Mouse (Mus musculus): ENCODE results near the gene Adsl. TPM values are rescaled to one million over a fixed set of nuclear protein-coding genes. Genes with fewer than 3 reads are reported as not detected.

The Adsl gene
- polyA plus RNA-seq, 1 experiment from 2014 or later: 147 TPM

- H3K36me3 ChIP-seq: no peaks in the 10 kb centered on the region
- no peaks in the 10 kb centered on the region for H3K4me1 ChIP-seq
- H3K27me3 ChIP-seq (replicated peaks): no peaks in the 10 kb centered on the region
- no peak for ATAC-seq (ENCODE audit: insufficient read depth, low FRiP score, low read depth)
- no peak overlapping the region for H3K9ac ChIP-seq
- peak overlapping the region; percentile 57; the same call in 1 of the 2 replicates for H3K27ac ChIP-seq
- WGBS: 65% methylated on average over 1 of the region's 1 CpGs
- no peak overlapping the region for H3K4me2 ChIP-seq
- H3K4me3 ChIP-seq (replicated peaks): no peak overlapping the region
- no peaks in the 10 kb centered on the region for H3K9me3 ChIP-seq
Measured at GRCm38 (mm10) chr15:80988331-80988730, 40.0 kb downstream of the Adsl start.

- Histone ChIP-seq H3K27me3 (replicated peaks) (no peaks in the 10 kb centered on the region), H3K9ac (no peak overlapping the region), H3K4me2 (no peak overlapping the region), H3K27ac (peak overlapping the region; percentile 84), H3K4me3 (replicated peaks) (no peak overlapping the region), H3K36me3 (no peaks in the 10 kb centered on the region), H3K9me3 (no peaks in the 10 kb centered on the region), H3K4me1 (no peaks in the 10 kb centered on the region)
- WGBS: 41% methylated on average over 3 of the region's 3 CpGs
- peak; percentile 91 for ATAC-seq (ENCODE audit: insufficient read depth, low FRiP score, low read depth)
Measured at GRCm38 (mm10) chr15:80989712-80990111, 41.4 kb downstream of the Adsl start.

- Histone ChIP-seq H3K9me3 (no peaks in the 10 kb centered on the region), H3K4me2 (no peak overlapping the region), H3K27ac (no peak overlapping the region), H3K27me3 (replicated peaks) (no peaks in the 10 kb centered on the region), H3K9ac (no peak overlapping the region), H3K4me3 (replicated peaks) (no peak overlapping the region), H3K4me1 (0 out of 2 replicates have a peak, but pooled peaks cover 7% of the 10 kb centered on the region), H3K36me3 (no peaks in the 10 kb centered on the region)
- 73% methylated on average over 5 of the region's 5 CpGs for WGBS
- no peak for ATAC-seq (ENCODE audit: insufficient read depth, low FRiP score, low read depth)
Measured at GRCm38 (mm10) chr15:80994959-80995358, 46.7 kb downstream of the Adsl start.

- Histone ChIP-seq H3K4me1 (peaks cover 12% of the 10 kb centered on the region; the same call in 1 of the 2 replicates), H3K27ac (peak overlapping the region; percentile 51), H3K9me3 (no peaks in the 10 kb centered on the region), H3K27me3 (replicated peaks) (no peaks in the 10 kb centered on the region), H3K4me3 (replicated peaks) (no peak overlapping the region), H3K9ac (no peak overlapping the region), H3K36me3 (no peaks in the 10 kb centered on the region), H3K4me2 (no peak overlapping the region)
- WGBS: 63% methylated on average over 6 of the region's 6 CpGs
- no peak for ATAC-seq (ENCODE audit: insufficient read depth, low FRiP score, low read depth)
Measured at GRCm38 (mm10) chr15:80996090-80996835, 48.0 kb downstream of the Adsl start.

- Histone ChIP-seq H3K36me3 (no peaks in the 10 kb centered on the region), H3K27ac (peak overlapping the region; percentile 51), H3K4me3 (replicated peaks) (no peak overlapping the region), H3K4me1 (peaks cover 12% of the 10 kb centered on the region; the same call in 1 of the 2 replicates), H3K4me2 (no peak overlapping the region), H3K27me3 (replicated peaks) (no peaks in the 10 kb centered on the region), H3K9ac (no peak overlapping the region), H3K9me3 (no peaks in the 10 kb centered on the region)
- ATAC-seq (ENCODE audit: insufficient read depth, low FRiP score, low read depth): no peak
- 22% methylated on average over 1 of the region's 1 CpGs for WGBS
Measured at GRCm38 (mm10) chr15:80997077-80997476, 48.8 kb downstream of the Adsl start.

- Histone ChIP-seq H3K27ac (0 out of 2 replicates have a peak overlapping the region, but pooled peaks have one; percentile 31), H3K4me1 (peaks cover 12% of the 10 kb centered on the region; the same call in 1 of the 2 replicates), H3K4me2 (no peak overlapping the region), H3K36me3 (0 out of 2 replicates have a peak, but pooled peaks cover 3% of the 10 kb centered on the region), H3K4me3 (replicated peaks) (no peak overlapping the region), H3K27me3 (replicated peaks) (no peaks in the 10 kb centered on the region), H3K9me3 (no peaks in the 10 kb centered on the region), H3K9ac (no peak overlapping the region)
- no peak for ATAC-seq (ENCODE audit: insufficient read depth, low FRiP score, low read depth)
- 46% methylated on average over 4 of the region's 4 CpGs for WGBS
Measured at GRCm38 (mm10) chr15:81000419-81001138, 52.3 kb downstream of the Adsl start.

- 78% methylated on average over 10 of the region's 10 CpGs for WGBS
- H3K4me1 ChIP-seq: no peaks in the 10 kb centered on the region
- H3K9ac ChIP-seq: no peak overlapping the region
- no peak for ATAC-seq (ENCODE audit: insufficient read depth, low FRiP score, low read depth)
- H3K27me3 ChIP-seq (replicated peaks): no peaks in the 10 kb centered on the region
- H3K9me3 ChIP-seq: no peaks in the 10 kb centered on the region
- no peak overlapping the region for H3K4me2 ChIP-seq
- no peak overlapping the region for H3K4me3 ChIP-seq (replicated peaks)
- peaks cover 20% of the 10 kb centered on the region for H3K36me3 ChIP-seq
- H3K27ac ChIP-seq: no peak overlapping the region
Measured at GRCm38 (mm10) chr15:81006127-81006735, 57.9 kb downstream of the Adsl start.

GRCm38 (mm10) chr15:81007339-81007738 is 59.0 kb downstream of the Adsl start:
- Histone ChIP-seq H3K36me3 (peaks cover 25% of the 10 kb centered on the region), H3K27me3 (replicated peaks) (no peaks in the 10 kb centered on the region), H3K4me2 (no peak overlapping the region), H3K9ac (no peak overlapping the region), H3K4me1 (no peaks in the 10 kb centered on the region), H3K9me3 (no peaks in the 10 kb centered on the region), H3K27ac (no peak overlapping the region), H3K4me3 (replicated peaks) (no peak overlapping the region)
- WGBS: 96% methylated on average over 9 of the region's 9 CpGs
- no peak for ATAC-seq (ENCODE audit: insufficient read depth, low FRiP score, low read depth)

GRCm38 (mm10) chr15:81007905-81008304 is 59.6 kb downstream of the Adsl start:
- H3K27me3 ChIP-seq (replicated peaks): no peaks in the 10 kb centered on the region
- H3K4me3 ChIP-seq (replicated peaks): no peak overlapping the region
- no peak overlapping the region for H3K9ac ChIP-seq
- peaks cover 31% of the 10 kb centered on the region for H3K36me3 ChIP-seq
- ATAC-seq (ENCODE audit: insufficient read depth, low FRiP score, low read depth): no peak
- no peaks in the 10 kb centered on the region for H3K4me1 ChIP-seq
- WGBS: 88% methylated on average over 8 of the region's 8 CpGs
- no peak overlapping the region for H3K4me2 ChIP-seq
- H3K9me3 ChIP-seq: no peaks in the 10 kb centered on the region
- H3K27ac ChIP-seq: no peak overlapping the region

- Histone ChIP-seq H3K27ac (no peak overlapping the region), H3K4me3 (replicated peaks) (no peak overlapping the region), H3K4me1 (no peaks in the 10 kb centered on the region), H3K36me3 (peaks cover 33% of the 10 kb centered on the region), H3K9ac (no peak overlapping the region), H3K27me3 (replicated peaks) (no peaks in the 10 kb centered on the region), H3K9me3 (no peaks in the 10 kb centered on the region), H3K4me2 (no peak overlapping the region)
- ATAC-seq (ENCODE audit: insufficient read depth, low FRiP score, low read depth): no peak
- 54% methylated on average over 10 of the region's 10 CpGs for WGBS
Measured at GRCm38 (mm10) chr15:81008689-81009123, 60.4 kb downstream of the Adsl start.

GRCm38 (mm10) chr15:81010114-81010513 is 61.8 kb downstream of the Adsl start:
- Histone ChIP-seq H3K36me3 (peaks cover 33% of the 10 kb centered on the region), H3K27ac (no peak overlapping the region), H3K9ac (no peak overlapping the region), H3K27me3 (replicated peaks) (no peaks in the 10 kb centered on the region), H3K4me1 (no peaks in the 10 kb centered on the region), H3K9me3 (no peaks in the 10 kb centered on the region), H3K4me3 (replicated peaks) (no peak overlapping the region), H3K4me2 (no peak overlapping the region)
- WGBS: 72% methylated on average over 7 of the region's 7 CpGs
- no peak for ATAC-seq (ENCODE audit: insufficient read depth, low FRiP score, low read depth)

GRCm38 (mm10) chr15:81011523-81011922 is 63.2 kb downstream of the Adsl start:
- no peaks in the 10 kb centered on the region for H3K9me3 ChIP-seq
- no peak overlapping the region for H3K4me3 ChIP-seq (replicated peaks)
- H3K4me2 ChIP-seq: no peak overlapping the region
- H3K4me1 ChIP-seq: no peaks in the 10 kb centered on the region
- H3K27me3 ChIP-seq (replicated peaks): no peaks in the 10 kb centered on the region
- H3K36me3 ChIP-seq: peaks cover 44% of the 10 kb centered on the region
- H3K27ac ChIP-seq: no peak overlapping the region; the same call in 1 of the 2 replicates
- 47% methylated on average over 3 of the region's 3 CpGs for WGBS
- ATAC-seq (ENCODE audit: insufficient read depth, low FRiP score, low read depth): no peak
- no peak overlapping the region for H3K9ac ChIP-seq

All from stomach, embryonic 15.5 days (tissue).